Mouse (Mus musculus) liver, postnatal 0 days (tissue): ENCODE results near the gene Acly. TPM values are rescaled to one million over a fixed set of nuclear protein-coding genes. Genes with fewer than 3 reads are reported as not detected.
A peak's percentile ranks its signal among the peaks of the same experiment; 100 is the strongest.

Experiments
- ATAC-seq: fragments of 200-750 bp; cut with Nextera tagmentation; 2 replicates; pipeline ENCODE4 v1.8.0; 2017; ENCODE audit warnings: mild to moderate bottlenecking, moderate library complexity
- DNase-seq: peaks from one replicate; pipeline ENCODE4 v3.0.0-alpha.2; 2016
- H3K27ac ChIP-seq: fragments of 300-500 bp; sonication (generic); 2 replicates; pipeline ENCODE4 v1.5.1; 2014; ENCODE audit warnings: antibody characterized with exemption, moderate library complexity, mild to moderate bottlenecking, low read depth
- H3K27me3 ChIP-seq: fragments of 300-500 bp; sonication (generic); 2 replicates; pipeline ENCODE4 v1.6.1; 2014; ENCODE audit warnings: low read length, control low read depth, mixed read lengths; ENCODE audit not compliant: insufficient read depth
- H3K36me3 ChIP-seq: fragments of 300-500 bp; sonication (generic); replicated peaks from 2 replicates; pipeline ENCODE4 v1.6.1; 2014; ENCODE audit warnings: mild to moderate bottlenecking, control low read depth, low read length, moderate library complexity, mixed read lengths; ENCODE audit not compliant: insufficient read depth
- H3K4me1 ChIP-seq: fragments of 300-500 bp; sonication (generic); 2 replicates; pipeline ENCODE4 v1.6.1; 2014; ENCODE audit warnings: antibody characterized with exemption, mild to moderate bottlenecking, control low read depth; ENCODE audit not compliant: insufficient read depth
- H3K4me2 ChIP-seq: fragments of 300-500 bp; sonication (generic); 2 replicates; pipeline ENCODE4 v1.6.1; 2014; ENCODE audit warnings: low read depth, mild to moderate bottlenecking, low read length, moderate library complexity, mixed read lengths
- H3K4me3 ChIP-seq: fragments of 300-500 bp; sonication (generic); 2 replicates; pipeline ENCODE4 v1.5.1; 2014; ENCODE audit warnings: low read depth, low read length
- H3K9ac ChIP-seq: fragments of 300-500 bp; sonication (generic); replicated peaks from 2 replicates; pipeline ENCODE4 v1.6.1; 2014; ENCODE audit warnings: mild to moderate bottlenecking, moderate library complexity
- H3K9me3 ChIP-seq: fragments of 300-500 bp; sonication (generic); 2 replicates; pipeline ENCODE4 v1.6.1; 2016; ENCODE audit warnings: mild to moderate bottlenecking, control low read depth, low read length, mixed read lengths
- CTCF ChIP-seq: sonication (generic); IDR thresholded peaks from 2 replicates; pipeline ENCODE4 v1.5.1; 2016; ENCODE audit warnings: antibody characterized with exemption, low read depth
- EP300 ChIP-seq: IDR thresholded peaks from 2 replicates; pipeline ENCODE4 v1.6.1; 2016; ENCODE audit warnings: antibody characterized with exemption, low read depth, mild to moderate bottlenecking
- WGBS: fragments of 180-500 bp; shearing (Covaris S2); extraction: QIAGEN DNeasy Blood & Tissue Kit; methylation state at CpG from one replicate; pipeline ENCODE4 v1.1.7; 2014; ENCODE audit not compliant: insufficient replicate concordance; 5-methylcytosine and 5-hydroxymethylcytosine counted together
- microRNA-seq: library from miRNA; unstranded; fragments of <30 nt; microRNA quantifications from one replicate; pipeline ENCODE4, GENCODE M21; 2016
- polyA plus RNA-seq: library from polyadenylated mRNA; unstranded; fragments of >200 nt; fragmentation: Nextera tagmentation; extraction: Ambion mirVana; gene quantifications from 2 replicates; pipeline ENCODE4 v1.2.1, GENCODE M21; 2015

The Acly gene
- polyA plus RNA-seq, 1 experiment from 2014 or later, result 29.8 TPM

GRCm38 (mm10) chr11:100435678-100436246, 92.0 kb downstream of the Acly start:
- no peak overlapping the region for H3K4me2 ChIP-seq
- no peak for DNase-seq
- no peak overlapping the region for H3K27ac ChIP-seq
- peaks cover 9% of the 10 kb centered on the region for H3K4me1 ChIP-seq
- H3K36me3 ChIP-seq, result no peaks in the 10 kb centered on the region
- TF ChIP-seq EP300 (no peak), CTCF (no peak)
- H3K4me3 ChIP-seq, result no peak overlapping the region
- H3K27me3 ChIP-seq, result no peaks in the 10 kb centered on the region
- H3K9me3 ChIP-seq, result no peaks in the 10 kb centered on the region
- ATAC-seq, result no peak
- 83% methylated on average over 9 of the region's 9 CpGs for WGBS
- no peak overlapping the region for H3K9ac ChIP-seq

- no peak for ATAC-seq
- TF ChIP-seq CTCF (no peak), EP300 (no peak)
- H3K4me1 ChIP-seq, result no peaks in the 10 kb centered on the region
Measured at GRCm38 (mm10) chr11:100432002-100432401, 95.8 kb downstream of the Acly start.

GRCm38 (mm10) chr11:100430052-100430451, 97.7 kb downstream of the Acly start:
- H3K4me1 ChIP-seq, result no peaks in the 10 kb centered on the region
- H3K36me3 ChIP-seq, result no peaks in the 10 kb centered on the region
- H3K4me2 ChIP-seq, result no peak overlapping the region
- H3K9me3 ChIP-seq, result no peaks in the 10 kb centered on the region
- no peak overlapping the region for H3K4me3 ChIP-seq
- no peak overlapping the region for H3K27ac ChIP-seq
- no peaks in the 10 kb centered on the region for H3K27me3 ChIP-seq
- ATAC-seq, result no peak
- TF ChIP-seq CTCF (no peak), EP300 (no peak)
- no peak for DNase-seq
- no peak overlapping the region for H3K9ac ChIP-seq
- 81% methylated on average over 7 of the region's 7 CpGs for WGBS

More at GRCm38 (mm10) chr11:100432002-100432401, 95.8 kb downstream of the Acly start:
- no peak overlapping the region for H3K4me2 ChIP-seq
- H3K9ac ChIP-seq, result no peak overlapping the region
- no peak overlapping the region for H3K4me3 ChIP-seq
- no peak overlapping the region for H3K27ac ChIP-seq
- H3K9me3 ChIP-seq, result no peaks in the 10 kb centered on the region
- no peaks in the 10 kb centered on the region for H3K27me3 ChIP-seq
- 78% methylated on average over 5 of the region's 5 CpGs for WGBS
- no peak for DNase-seq
- no peaks in the 10 kb centered on the region for H3K36me3 ChIP-seq

GRCm38 (mm10) chr11:100428612-100429199, 99.1 kb downstream of the Acly start:
- Histone ChIP-seq H3K4me2 (no peak overlapping the region), H3K4me3 (no peak overlapping the region), H3K36me3 (no peaks in the 10 kb centered on the region), H3K4me1 (no peaks in the 10 kb centered on the region), H3K27me3 (no peaks in the 10 kb centered on the region), H3K9ac (no peak overlapping the region), H3K27ac (no peak overlapping the region), H3K9me3 (no peaks in the 10 kb centered on the region)
- TF ChIP-seq EP300 (no peak), CTCF (no peak)
- DNase-seq (no peak), ATAC-seq (no peak)
- WGBS, result 75% methylated on average over 9 of the region's 9 CpGs

GRCm38 (mm10) chr11:100426820-100427219, 101.0 kb downstream of the Acly start:
- H3K4me2 ChIP-seq, result no peak overlapping the region
- DNase-seq, result no peak
- no peaks in the 10 kb centered on the region for H3K9me3 ChIP-seq
- no peak overlapping the region for H3K27ac ChIP-seq
- H3K9ac ChIP-seq, result no peak overlapping the region
- no peaks in the 10 kb centered on the region for H3K4me1 ChIP-seq
- WGBS, result 58% methylated on average over 3 of the region's 3 CpGs
- H3K27me3 ChIP-seq, result no peaks in the 10 kb centered on the region
- H3K4me3 ChIP-seq, result no peak overlapping the region
- H3K36me3 ChIP-seq, result no peaks in the 10 kb centered on the region
- ATAC-seq, result no peak
- no peak for TF ChIP-seq EP300
- no peak for TF ChIP-seq CTCF

Small RNAs within 50 kb of the gene (microRNA-seq; reads per million reads assigned to microRNA genes)
- gene Gm27374 (not detected), gene Mir7116 (4.5 reads per million, percentile 6 among the genes with 10 or more reads in this experiment)

Other genes starting within 250 kb of the Acly start
- gene Eif1, start 208.1 kb downstream of the Acly start, polyA plus RNA-seq, result 1,752 and 1,956 TPM in 2 replicates
- not detected in 2 replicates for gene Gast, start 193.6 kb downstream of the Acly start, polyA plus RNA-seq
- gene Hap1, start 171.9 kb downstream of the Acly start, polyA plus RNA-seq, result 0.78 and 0.81 TPM in 2 replicates
- gene Jup, start 130.2 kb downstream of the Acly start, polyA plus RNA-seq, result 17.5 and 18.9 TPM in 2 replicates
- gene P3h4, start 113.2 kb downstream of the Acly start, polyA plus RNA-seq, result 3.4 and 4.6 TPM in 2 replicates
- gene Fkbp10, start 112.3 kb downstream of the Acly start, polyA plus RNA-seq, result 7.4 and 9.0 TPM in 2 replicates
- 11.1 and 11.9 TPM in 2 replicates for gene Nt5c3b, start 86.2 kb downstream of the Acly start, polyA plus RNA-seq
- 0.07 TPM in 2 replicates for gene Klhl10, start 86.1 kb downstream of the Acly start, polyA plus RNA-seq
- gene Klhl11, start 55.3 kb downstream of the Acly start, polyA plus RNA-seq, result 0.88 and 1.3 TPM in 2 replicates
- 0.11 and 0.22 TPM in 2 replicates for gene Ttc25, start 17.6 kb upstream of the Acly start, polyA plus RNA-seq
- 20.2 and 21.9 TPM in 2 replicates for gene Cnp, start 46.9 kb upstream of the Acly start, polyA plus RNA-seq
- gene Nkiras2, start 91.2 kb upstream of the Acly start, polyA plus RNA-seq, result 18.3 and 19.2 TPM in 2 replicates
- 45.1 and 49.1 TPM in 2 replicates for gene Dnajc7, start 92.2 kb upstream of the Acly start, polyA plus RNA-seq
- gene Zfp385c, start 164.5 kb upstream of the Acly start, polyA plus RNA-seq, result not detected in 2 replicates
- gene Dhx58, start 176.3 kb upstream of the Acly start, polyA plus RNA-seq, result 3.9 and 4.5 TPM in 2 replicates
- gene Kat2a, start 184.5 kb upstream of the Acly start, polyA plus RNA-seq, result 8.5 and 9.2 TPM in 2 replicates
- 0.35 and 0.40 TPM in 2 replicates for gene Hspb9, start 185.8 kb upstream of the Acly start, polyA plus RNA-seq
- gene Rab5c, start 210.2 kb upstream of the Acly start, polyA plus RNA-seq, result 16.6 and 17.0 TPM in 2 replicates
- gene Kcnh4, start 231.9 kb upstream of the Acly start, polyA plus RNA-seq, result not detected in 2 replicates
- not detected in 2 replicates for gene Hcrt, start 234.9 kb upstream of the Acly start, polyA plus RNA-seq
- gene Ghdc, start 243.0 kb upstream of the Acly start, polyA plus RNA-seq, result 1.6 and 1.9 TPM in 2 replicates